ENCODE assay signal across 27 mouse cellular contexts in the genomic region with DNA sequence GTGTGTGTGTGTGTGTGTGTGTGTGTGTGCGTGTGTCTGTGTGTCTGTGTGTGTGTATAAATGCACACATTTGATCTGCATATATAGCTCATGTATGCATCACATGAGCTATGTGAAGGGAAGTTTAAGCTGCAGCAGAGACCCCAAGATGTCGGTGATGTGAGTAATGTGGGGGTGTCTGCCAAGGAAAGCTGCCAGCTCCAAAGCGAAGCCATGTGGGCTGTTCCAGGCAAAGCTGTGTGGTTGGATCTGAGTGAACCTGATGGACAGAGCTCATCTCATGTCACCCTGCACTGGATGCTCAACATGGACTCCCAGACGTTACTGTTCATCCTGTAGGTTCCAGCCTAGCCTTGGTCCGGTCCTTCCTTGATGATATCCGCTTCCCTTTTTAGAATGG.
DNase-seq lines count a peak whose midpoint lies in the region; ATAC-seq and TF ChIP-seq lines count a peak whose summit lies in the region.
"Had no signal": no experiment of that assay in that cellular context is flagged by ENCODE, and none has a peak within 500 bp of the region (broad histone marks: within the 10 kb centered on the region; RNA-seq: fewer than 3 reads in every experiment).

No protein-coding gene starts in this region.

- no peak for TF ChIP-seq CTCF in brain, embryonic 14.5 days (IDR thresholded peaks at IDR 0.05; ENCODE audit: borderline replicate concordance, extremely low read depth, insufficient read depth, insufficient read length)

- H3K27me3 ChIP-seq in midbrain, embryonic 15.5 days (replicated peaks) = no peaks in the 10 kb centered on the region
- H3K27me3 ChIP-seq: heart, embryonic 13.5 days; limb, embryonic 15.5 days; liver, embryonic 15.5 days; lung, embryonic 15.5 days; neural tube, embryonic 13.5 days had no signal

- intact Hi-C loops in left cerebral cortex, postnatal 36 days (cut with DNase I) = loop anchor here (5.0 kb wide), 1 partner anchor 43 kb away; no protein-coding TSS in a partner anchor

- no peak for DNase-seq in frontal cortex, postnatal 14 days (ENCODE audit: low spot score in 2 of 2)
- peak; percentile 55 to 63 for DNase-seq in left cerebral cortex, adult 18-20 months (ENCODE audit: low spot score in 2 of 2)
- no peak for DNase-seq in left cerebral cortex, adult 11 months (ENCODE audit: low spot score)
- DNase-seq in brain, embryonic 14.5 days (ENCODE audit: low read depth) = peak; percentile 43
- DNase-seq in left cerebral cortex, postnatal 36 days (ENCODE audit: low spot score in 2 of 2) = peak; percentile 52 to 53
- DNase-seq: adrenal gland, adult 8-10 months; embryo, embryonic 11 days; gastrocnemius, postnatal 25 days; heart, adult 2 months; heart, postnatal 14 days; kidney, adult 9 months; kidney, postnatal 14 days; lung, postnatal 36 days; retina, postnatal 1 day had no signal

- WGBS in midbrain, embryonic 15.5 days = 91% methylated on average over 6 of the region's 6 CpGs

- H3K27ac ChIP-seq in midbrain, embryonic 15.5 days = no peak overlapping the region
- H3K27ac ChIP-seq: heart, adult 2 months; heart, embryonic 13.5 days; hindbrain, postnatal 0 days; limb, embryonic 15.5 days; liver, embryonic 15.5 days; lung, embryonic 15.5 days; neural tube, embryonic 13.5 days had no signal

- TF ChIP-seq POLR2A in brain, embryonic 14.5 days (IDR thresholded peaks at IDR 0.05; ENCODE audit: borderline replicate concordance, extremely low read depth, insufficient read depth, insufficient read length, poor library complexity, severe bottlenecking) = no peak

- peak; percentile 48; the same call in 1 of the 2 replicates for ATAC-seq in frontal cortex, adult (ENCODE audit: low TSS enrichment)
- ATAC-seq in midbrain, embryonic 15.5 days (replicated peaks) = no peak
- ATAC-seq: activated CD4-positive, CD25-positive, alpha-beta regulatory T cell, adult 4 months; hindbrain, postnatal 0 days; intestine, embryonic 16.5 days; midbrain, embryonic 16.5 days had no signal

- H3K9ac ChIP-seq in midbrain, embryonic 15.5 days = no peak overlapping the region
- H3K9ac ChIP-seq: heart, embryonic 13.5 days; limb, embryonic 15.5 days; liver, embryonic 15.5 days; lung, embryonic 15.5 days; neural tube, embryonic 13.5 days had no signal

- H3K4me2 ChIP-seq in midbrain, embryonic 15.5 days = no peak overlapping the region
- H3K4me2 ChIP-seq: heart, embryonic 13.5 days; limb, embryonic 15.5 days; liver, embryonic 15.5 days; lung, embryonic 15.5 days; neural tube, embryonic 13.5 days had no signal

- H3K4me1 ChIP-seq in midbrain, embryonic 15.5 days = peaks cover 14% of the 10 kb centered on the region

- H3K36me3 ChIP-seq in midbrain, embryonic 15.5 days (replicated peaks) = no peaks in the 10 kb centered on the region
- H3K36me3 ChIP-seq: heart, embryonic 13.5 days; limb, embryonic 15.5 days; liver, embryonic 15.5 days; lung, embryonic 15.5 days; neural tube, embryonic 13.5 days had no signal

- no peaks in the 10 kb centered on the region for H3K9me3 ChIP-seq in midbrain, embryonic 15.5 days
- H3K9me3 ChIP-seq: heart, embryonic 13.5 days; limb, embryonic 15.5 days; liver, embryonic 15.5 days; lung, embryonic 15.5 days; megakaryocyte, embryonic 14.5 days; neural tube, embryonic 13.5 days had no signal

- H3K4me3 ChIP-seq in midbrain, embryonic 15.5 days = no peak overlapping the region
- H3K4me3 ChIP-seq: heart, adult 2 months; heart, embryonic 13.5 days; limb, embryonic 15.5 days; liver, embryonic 15.5 days; lung, embryonic 15.5 days; megakaryocyte, embryonic 14.5 days; myocyte; neural tube, embryonic 13.5 days had no signal

Comparison
In these comparisons a context has a peak if more than half of its experiments do, and no peak if none do; other contexts are left out.
1. DNase-seq: peak in left cerebral cortex, adult 18-20 months (2 of 2), brain, embryonic 14.5 days (single experiment) and left cerebral cortex, postnatal 36 days (2 of 2); none in frontal cortex, postnatal 14 days (0 of 2) and left cerebral cortex, adult 11 months (single experiment).